Mouse (Mus musculus): Measurements from ENCODE around the gene Olfr1360.

DNA sequence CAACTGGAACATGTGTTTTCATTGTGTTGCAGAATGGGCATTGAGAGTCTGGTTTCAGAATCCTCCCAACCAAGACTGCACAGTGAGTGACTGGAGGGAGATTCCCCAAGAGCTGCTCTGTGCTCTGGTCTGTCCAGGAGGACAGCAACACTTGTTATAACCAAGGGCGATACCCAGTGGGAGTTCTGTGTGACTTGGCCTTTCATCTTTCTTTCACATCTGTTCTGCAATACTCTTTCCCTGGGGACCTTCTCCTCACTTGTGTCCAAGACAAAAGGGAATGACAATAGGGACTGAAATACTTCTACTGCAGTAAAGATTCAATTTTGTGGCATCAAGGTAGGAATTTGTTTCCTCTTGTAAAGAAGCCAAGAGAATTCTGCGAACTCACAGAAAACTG, 34.8 kb downstream of the Olfr1360 start, which contains the start of gene Olfr11:
- no peak for TF ChIP-seq CTCF (IDR thresholded peaks at IDR 0.05; ENCODE audit: borderline replicate concordance, insufficient read depth, low read depth, low read length)
- TF ChIP-seq POLR2A (IDR thresholded peaks at IDR 0.05; ENCODE audit: borderline replicate concordance, insufficient read depth, low read length): no peak

Measured in cerebellum, adult 2 months (tissue).